Mouse (Mus musculus): ENCODE results near the gene Hectd2. TPM values are rescaled to one million over a fixed set of nuclear protein-coding genes. Genes with fewer than 3 reads are reported as not detected.

Hectd2 gene
- total and polyA plus RNA-seq, 3 experiments: 0.82 to 2.1 (median 1.8) TPM

DNA sequence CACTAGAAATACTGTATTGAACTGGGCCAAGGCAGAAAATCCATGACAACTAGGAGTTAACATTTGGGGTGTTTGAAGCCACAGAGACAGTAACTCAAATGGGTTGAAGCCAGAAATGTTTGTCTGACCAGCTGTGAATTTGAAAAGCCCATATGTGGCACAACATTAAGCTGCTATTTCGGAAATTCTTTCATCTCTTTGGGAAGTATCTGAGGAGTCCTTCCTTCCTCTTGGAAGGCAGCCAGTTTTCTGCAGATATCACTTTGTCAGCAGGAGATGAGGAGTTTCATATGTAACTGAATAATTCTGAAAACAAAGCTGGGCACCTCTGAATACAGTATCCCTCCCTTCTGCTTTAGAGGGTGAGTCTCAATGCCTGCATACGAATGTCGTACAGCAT is 86.7 kb downstream of the Hectd2 start:
- H3K27ac ChIP-seq: no peak overlapping the region
- H3K36me3 ChIP-seq (ENCODE audit: control insufficient read depth, insufficient read depth, low read length): no peaks in the 10 kb centered on the region
- no peaks in the 10 kb centered on the region for H3K79me2 ChIP-seq (replicated peaks; ENCODE audit: control insufficient read depth, insufficient read depth, low read length)
- intact Hi-C loops (cut with DNase I): no loop called here
- no peaks in the 10 kb centered on the region for H3K27me3 ChIP-seq (ENCODE audit: control insufficient read depth, insufficient read depth, low read length)
- WGBS: 57% methylated on average over 3 of the region's 3 CpGs
- no peak overlapping the region for H3K4me3 ChIP-seq
- H3K9ac ChIP-seq (ENCODE audit: low read depth, low read length): no peak overlapping the region
- TF ChIP-seq EP300 (IDR thresholded peaks at IDR 0.05; ENCODE audit: insufficient read depth, low read depth, low read length): no peak
- TF ChIP-seq CTCF (IDR thresholded peaks at IDR 0.05): no peak
- no peak for TF ChIP-seq POLR2A (IDR thresholded peaks at IDR 0.05; ENCODE audit: insufficient read depth, low read depth, low read length)
- DNase-seq: no peak
- peaks cover 2% of the 10 kb centered on the region; the same call in 1 of the 2 replicates for H3K4me1 ChIP-seq (ENCODE audit: control insufficient read depth, insufficient read depth, low read length)

DNA sequence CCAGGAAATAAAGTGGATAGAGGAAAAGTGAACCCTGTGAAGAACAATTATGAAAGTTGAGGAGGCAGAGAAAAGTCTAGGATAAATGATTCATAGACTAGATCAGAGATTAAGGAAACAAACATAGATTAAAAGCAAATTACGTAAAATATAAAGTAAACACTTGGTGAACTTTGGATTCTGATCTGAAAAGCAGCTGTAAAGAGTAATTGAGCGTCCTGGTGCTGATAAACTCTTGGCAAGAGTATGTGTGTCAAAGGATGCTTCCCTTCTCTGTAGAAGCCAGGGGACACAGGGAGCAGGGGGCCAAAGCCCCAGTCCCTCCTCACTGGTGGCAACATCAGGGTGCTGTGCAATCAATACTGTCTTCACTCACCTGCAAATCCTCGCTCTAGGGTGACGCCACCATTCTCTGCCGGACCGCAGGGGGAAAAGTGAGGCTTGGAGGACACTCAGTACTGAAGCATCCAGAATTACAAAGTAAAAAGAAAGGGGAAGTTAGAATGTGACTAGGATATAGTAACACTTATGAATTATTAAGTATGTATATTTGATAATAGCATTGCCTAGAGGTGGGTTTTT is 91.0 kb downstream of the Hectd2 start:
- 69% methylated on average over 6 of the region's 6 CpGs for WGBS
- no peak for TF ChIP-seq EP300 (IDR thresholded peaks at IDR 0.05; ENCODE audit: insufficient read depth, low read depth, low read length)
- TF ChIP-seq CTCF (IDR thresholded peaks at IDR 0.05): no peak
- no peak for TF ChIP-seq POLR2A (IDR thresholded peaks at IDR 0.05; ENCODE audit: insufficient read depth, low read depth, low read length)
- DNase-seq: no peak
- H3K27me3 ChIP-seq (ENCODE audit: control insufficient read depth, insufficient read depth, low read length): no peaks in the 10 kb centered on the region
- intact Hi-C loops (cut with DNase I): no loop called here
- no peaks in the 10 kb centered on the region for H3K79me2 ChIP-seq (replicated peaks; ENCODE audit: control insufficient read depth, insufficient read depth, low read length)
- H3K27ac ChIP-seq: no peak overlapping the region
- peaks cover 5% of the 10 kb centered on the region; the same call in 1 of the 2 replicates for H3K4me1 ChIP-seq (ENCODE audit: control insufficient read depth, insufficient read depth, low read length)
- no peak overlapping the region for H3K4me3 ChIP-seq
- no peaks in the 10 kb centered on the region for H3K36me3 ChIP-seq (ENCODE audit: control insufficient read depth, insufficient read depth, low read length)
- no peak overlapping the region for H3K9ac ChIP-seq (ENCODE audit: low read depth, low read length)

DNA sequence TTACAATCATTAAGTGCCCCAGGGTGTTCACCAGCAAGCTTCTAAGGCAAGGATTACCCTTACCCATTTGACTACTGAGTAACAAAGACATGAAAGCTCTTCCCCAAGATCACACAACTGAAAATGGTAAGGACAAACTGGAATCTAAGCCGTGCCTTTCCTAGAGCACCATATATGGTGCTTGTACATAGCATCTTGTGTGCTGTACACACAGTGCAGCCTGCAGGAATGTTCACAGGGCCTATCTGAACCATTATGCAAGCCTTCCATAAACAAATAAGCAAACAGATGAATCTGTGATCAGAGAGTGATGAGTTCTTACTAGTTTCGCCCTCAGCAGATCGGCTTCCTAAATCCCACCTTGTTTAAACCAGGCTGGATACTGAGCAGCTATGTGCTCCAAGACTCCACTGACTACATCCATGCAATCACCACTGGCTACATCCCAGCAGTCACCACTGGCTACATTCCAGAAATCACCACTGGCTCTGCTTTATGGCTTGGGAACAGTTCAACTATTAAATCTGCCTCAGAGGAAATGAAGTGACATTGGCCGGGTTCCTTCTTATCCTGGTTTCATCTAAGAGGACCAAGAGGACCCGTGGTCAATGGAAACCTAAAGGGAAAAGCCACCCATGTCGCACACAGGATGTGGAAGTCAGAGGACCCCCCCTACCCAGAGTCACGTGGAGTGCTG is 91.8 kb downstream of the Hectd2 start:
- H3K4me1 ChIP-seq (ENCODE audit: control insufficient read depth, insufficient read depth, low read length): peaks cover 5% of the 10 kb centered on the region; the same call in 1 of the 2 replicates
- peak in 1 of 2 experiments; percentile 39 for DNase-seq
- no peak overlapping the region for H3K9ac ChIP-seq (ENCODE audit: low read depth, low read length)
- H3K79me2 ChIP-seq (replicated peaks; ENCODE audit: control insufficient read depth, insufficient read depth, low read length): no peaks in the 10 kb centered on the region
- H3K27ac ChIP-seq: no peak overlapping the region
- H3K36me3 ChIP-seq (ENCODE audit: control insufficient read depth, insufficient read depth, low read length): no peaks in the 10 kb centered on the region
- no peaks in the 10 kb centered on the region for H3K27me3 ChIP-seq (ENCODE audit: control insufficient read depth, insufficient read depth, low read length)
- WGBS: 34% methylated on average over 7 of the region's 7 CpGs
- intact Hi-C loops (cut with DNase I): no loop called here
- H3K4me3 ChIP-seq: no peak overlapping the region
- TF ChIP-seq EP300 (IDR thresholded peaks at IDR 0.05; ENCODE audit: insufficient read depth, low read depth, low read length) (no peak), CTCF (IDR thresholded peaks at IDR 0.05) (no peak), POLR2A (IDR thresholded peaks at IDR 0.05; ENCODE audit: insufficient read depth, low read depth, low read length) (no peak)

DNA sequence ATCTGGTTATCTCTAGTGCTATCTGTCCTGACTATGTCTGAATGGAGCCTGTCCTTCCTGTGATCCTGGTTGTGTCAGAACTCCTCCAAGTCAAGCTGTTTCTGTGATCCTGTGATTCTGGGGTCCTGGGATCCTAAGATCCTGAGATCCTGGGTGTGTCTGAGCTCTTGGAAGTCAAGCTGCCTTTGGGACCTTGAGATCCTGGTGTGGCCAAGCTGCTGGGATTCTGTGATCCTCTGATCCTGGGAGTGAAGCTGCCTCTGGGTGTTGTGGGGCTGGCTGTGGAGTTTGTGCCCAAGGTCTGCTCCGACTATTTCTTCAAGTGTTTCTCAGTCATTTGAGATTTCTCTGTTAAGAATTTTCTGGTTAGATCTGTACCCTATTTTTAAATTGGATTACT is 98.2 kb downstream of the Hectd2 start:
- Histone ChIP-seq H3K9ac (ENCODE audit: low read depth, low read length) (no peak overlapping the region), H3K27ac (no peak overlapping the region), H3K27me3 (ENCODE audit: control insufficient read depth, insufficient read depth, low read length) (no peaks in the 10 kb centered on the region), H3K79me2 (replicated peaks; ENCODE audit: control insufficient read depth, insufficient read depth, low read length) (no peaks in the 10 kb centered on the region), H3K36me3 (ENCODE audit: control insufficient read depth, insufficient read depth, low read length) (no peaks in the 10 kb centered on the region), H3K4me1 (ENCODE audit: control insufficient read depth, insufficient read depth, low read length) (no peaks in the 10 kb centered on the region), H3K4me3 (no peak overlapping the region)
- DNase-seq: no peak
- intact Hi-C loops (cut with DNase I): no loop called here
- TF ChIP-seq EP300 (IDR thresholded peaks at IDR 0.05; ENCODE audit: insufficient read depth, low read depth, low read length) (no peak), CTCF (IDR thresholded peaks at IDR 0.05) (no peak), POLR2A (IDR thresholded peaks at IDR 0.05; ENCODE audit: insufficient read depth, low read depth, low read length) (no peak)
- 95% methylated on average over 1 of the region's 1 CpGs for WGBS

DNA sequence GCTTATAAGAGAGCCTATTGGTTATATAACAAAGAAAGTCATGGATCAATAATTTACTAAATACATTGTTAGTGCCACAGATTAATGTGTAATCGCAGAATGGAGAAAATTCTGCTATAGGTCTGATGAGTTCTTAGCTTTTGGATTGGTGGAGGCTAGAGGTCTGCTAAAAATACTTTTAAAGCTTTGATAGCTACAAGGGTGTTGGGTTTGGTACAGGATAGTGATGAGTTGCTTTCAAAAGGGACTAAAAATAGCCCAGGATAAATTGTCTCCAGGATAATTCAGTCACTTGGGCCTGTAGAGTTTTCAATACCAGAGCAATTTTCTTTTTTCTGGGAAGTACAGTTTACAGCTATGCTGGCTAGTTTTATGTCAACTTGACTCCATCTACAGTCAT is 108.3 kb downstream of the Hectd2 start:
- Histone ChIP-seq H3K79me2 (replicated peaks; ENCODE audit: control insufficient read depth, insufficient read depth, low read length) (no peaks in the 10 kb centered on the region), H3K4me1 (ENCODE audit: control insufficient read depth, insufficient read depth, low read length) (peaks cover 4% of the 10 kb centered on the region), H3K36me3 (ENCODE audit: control insufficient read depth, insufficient read depth, low read length) (no peaks in the 10 kb centered on the region; the same call in 1 of the 2 replicates), H3K9ac (ENCODE audit: low read depth, low read length) (no peak overlapping the region), H3K4me3 (no peak overlapping the region), H3K27ac (peak overlapping the region; percentile 66), H3K27me3 (ENCODE audit: control insufficient read depth, insufficient read depth, low read length) (no peaks in the 10 kb centered on the region)
- no peak for DNase-seq
- 61% methylated on average over 1 of the region's 1 CpGs for WGBS
- intact Hi-C loops (cut with DNase I): no loop called here
- TF ChIP-seq CTCF (IDR thresholded peaks at IDR 0.05) (no peak), EP300 (IDR thresholded peaks at IDR 0.05; ENCODE audit: insufficient read depth, low read depth, low read length) (no peak), POLR2A (IDR thresholded peaks at IDR 0.05; ENCODE audit: insufficient read depth, low read depth, low read length) (no peak)

DNA sequence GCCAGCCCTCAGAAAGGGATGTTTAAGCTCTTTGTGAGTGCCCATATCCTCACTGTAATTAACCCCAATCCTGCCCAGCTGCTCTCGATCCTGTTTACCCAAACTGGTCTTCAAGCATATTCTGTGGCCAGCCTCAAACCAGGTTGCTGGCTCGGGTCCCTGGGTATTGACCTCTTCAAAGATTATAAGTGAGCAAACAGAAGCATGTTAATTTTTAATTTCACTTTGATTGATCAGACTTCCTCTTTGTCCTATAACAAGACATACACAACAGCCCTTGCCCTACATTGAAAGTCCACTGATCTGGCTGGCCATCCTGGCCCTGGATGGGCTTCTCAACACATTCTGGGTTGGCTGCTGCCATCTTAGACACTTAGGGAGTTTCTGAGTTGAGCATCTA is 109.5 kb downstream of the Hectd2 start:
- H3K4me3 ChIP-seq: no peak overlapping the region
- TF ChIP-seq EP300 (IDR thresholded peaks at IDR 0.05; ENCODE audit: insufficient read depth, low read depth, low read length) (no peak), CTCF (IDR thresholded peaks at IDR 0.05) (no peak), POLR2A (IDR thresholded peaks at IDR 0.05; ENCODE audit: insufficient read depth, low read depth, low read length) (no peak)
- no peaks in the 10 kb centered on the region for H3K27me3 ChIP-seq (ENCODE audit: control insufficient read depth, insufficient read depth, low read length)
- peaks cover 2% of the 10 kb centered on the region; the same call in 1 of the 2 replicates for H3K36me3 ChIP-seq (ENCODE audit: control insufficient read depth, insufficient read depth, low read length)
- peaks cover 4% of the 10 kb centered on the region for H3K4me1 ChIP-seq (ENCODE audit: control insufficient read depth, insufficient read depth, low read length)
- no peak overlapping the region for H3K9ac ChIP-seq (ENCODE audit: low read depth, low read length)
- 86% methylated on average over 2 of the region's 2 CpGs for WGBS
- no peaks in the 10 kb centered on the region for H3K79me2 ChIP-seq (replicated peaks; ENCODE audit: control insufficient read depth, insufficient read depth, low read length)
- no peak for DNase-seq
- intact Hi-C loops (cut with DNase I): no loop called here
- peak overlapping the region; percentile 47 for H3K27ac ChIP-seq
